Mouse (Mus musculus): ENCODE results near the gene Epha4. TPM values are rescaled to one million over a fixed set of nuclear protein-coding genes. Genes with fewer than 3 reads are reported as not detected.
A peak's percentile ranks its signal among the peaks of the same experiment; 100 is the strongest.

Epha4 gene
- total and polyA plus RNA-seq, 2 experiments from 2014 or later, result 26.6 to 66.6 TPM

DNA sequence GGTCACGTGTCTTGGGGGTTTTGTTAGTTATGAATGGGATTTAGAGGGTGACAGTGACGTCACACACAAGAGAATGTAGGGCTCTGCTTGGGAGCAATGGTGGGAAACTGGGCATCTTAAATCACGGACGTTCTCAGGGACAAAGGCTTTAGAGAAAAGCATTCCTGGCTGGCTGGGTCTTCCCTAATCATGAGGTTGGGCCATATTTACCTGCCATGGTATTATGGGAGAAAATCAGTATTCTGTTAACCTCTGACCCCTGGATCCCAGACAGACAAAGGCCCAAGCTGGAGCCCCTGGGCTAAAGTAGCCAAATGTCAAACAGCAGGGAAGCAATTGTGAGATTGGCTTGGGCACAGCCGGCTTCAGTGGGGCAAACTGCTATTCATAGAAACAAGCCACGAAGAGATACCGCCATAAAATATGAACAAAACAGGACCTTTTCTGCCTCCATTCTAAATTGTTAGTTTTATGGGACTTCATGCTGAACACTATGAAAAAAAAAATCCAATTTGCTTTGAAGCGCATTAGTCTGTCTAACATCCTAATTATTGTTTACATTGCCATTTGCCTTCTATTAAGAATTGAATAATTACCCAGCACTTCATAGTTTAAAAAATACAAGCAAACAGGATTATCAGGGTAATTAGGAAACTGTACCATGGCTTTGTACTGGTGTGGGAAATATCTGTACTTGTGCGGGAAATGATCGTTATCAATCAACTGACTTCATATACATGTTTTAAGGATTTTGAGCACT is 19.7 kb downstream of the Epha4 start:
- Histone ChIP-seq H3K36me3 (ENCODE audit: insufficient read depth, low read length) (no peaks in the 10 kb centered on the region), H3K4me1 (ENCODE audit: insufficient read depth, low read length) (peaks cover 5% of the 10 kb centered on the region; the same call in 1 of the 2 replicates), H3K9me3 (ENCODE audit: low read length) (no peaks in the 10 kb centered on the region), H3K27me3 (ENCODE audit: insufficient read depth, low read length) (no peaks in the 10 kb centered on the region), H3K9ac (replicated peaks; ENCODE audit: low read length, poor library complexity, severe bottlenecking) (no peak overlapping the region), H3K4me3 (ENCODE audit: low read depth, low read length) (no peak overlapping the region), H3K4me2 (ENCODE audit: low read depth, low read length, poor library complexity, severe bottlenecking) (no peak overlapping the region), H3K27ac (ENCODE audit: low read depth, low read length) (no peak overlapping the region)
- no peak for ATAC-seq (ENCODE audit: low FRiP score)
- DNase-seq (ENCODE audit: low spot score), result no peak
- TF ChIP-seq CTCF (IDR thresholded peaks at IDR 0.05), result no peak
- 33% methylated on average over 10 of the region's 10 CpGs for WGBS

DNA sequence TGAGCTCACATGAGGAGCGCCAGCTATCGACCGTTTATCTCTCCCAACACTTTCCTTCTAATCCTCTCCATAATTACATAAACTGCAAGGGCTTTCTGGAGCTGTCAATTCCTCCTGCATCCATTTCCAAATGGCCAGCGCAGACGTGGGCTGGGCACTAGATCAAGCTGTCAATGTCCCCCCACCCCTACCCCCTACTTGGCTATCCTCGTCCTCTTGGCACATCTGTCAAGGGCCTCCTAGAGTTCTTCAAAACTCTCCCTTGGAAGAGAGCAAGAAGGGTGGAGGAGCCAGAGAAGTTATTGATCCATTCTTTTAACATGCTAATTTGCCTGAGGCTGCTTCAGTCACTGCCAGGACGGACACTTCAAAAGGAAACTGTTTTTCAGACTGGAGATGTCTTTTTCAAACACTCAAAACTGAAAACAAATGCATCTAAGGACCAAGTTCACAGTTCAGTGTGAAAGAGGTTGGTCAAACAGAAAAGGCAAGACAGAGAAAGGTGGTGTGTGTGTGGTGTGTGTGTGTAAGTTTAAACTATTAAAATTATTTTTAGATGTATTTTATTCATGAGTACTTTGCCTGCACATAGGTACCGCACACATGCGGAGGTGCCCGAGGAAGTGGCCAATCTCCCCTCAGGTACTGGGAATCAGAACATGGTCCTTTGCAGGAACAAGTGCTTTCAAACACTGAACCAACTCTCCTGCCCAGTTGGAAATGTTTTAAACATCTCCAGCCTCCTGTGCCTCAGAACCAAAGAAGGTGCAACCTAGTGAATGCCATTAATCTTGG is 20.9 kb downstream of the Epha4 start:
- Histone ChIP-seq H3K9me3 (ENCODE audit: low read length) (no peaks in the 10 kb centered on the region), H3K4me3 (ENCODE audit: low read depth, low read length) (no peak overlapping the region), H3K9ac (replicated peaks; ENCODE audit: low read length, poor library complexity, severe bottlenecking) (no peak overlapping the region), H3K27me3 (ENCODE audit: insufficient read depth, low read length) (no peaks in the 10 kb centered on the region), H3K4me2 (ENCODE audit: low read depth, low read length, poor library complexity, severe bottlenecking) (peak overlapping the region; percentile 26), H3K27ac (ENCODE audit: low read depth, low read length) (no peak overlapping the region), H3K4me1 (ENCODE audit: insufficient read depth, low read length) (peaks cover 5% of the 10 kb centered on the region; the same call in 1 of the 2 replicates), H3K36me3 (ENCODE audit: insufficient read depth, low read length) (no peaks in the 10 kb centered on the region)
- DNase-seq (ENCODE audit: low spot score), result peak; percentile 37
- TF ChIP-seq CTCF (IDR thresholded peaks at IDR 0.05), result 0 out of 2 replicates have a peak, but pooled peaks have one; percentile 3
- ATAC-seq (ENCODE audit: low FRiP score), result no peak
- 25% methylated on average over 10 of the region's 10 CpGs for WGBS

DNA sequence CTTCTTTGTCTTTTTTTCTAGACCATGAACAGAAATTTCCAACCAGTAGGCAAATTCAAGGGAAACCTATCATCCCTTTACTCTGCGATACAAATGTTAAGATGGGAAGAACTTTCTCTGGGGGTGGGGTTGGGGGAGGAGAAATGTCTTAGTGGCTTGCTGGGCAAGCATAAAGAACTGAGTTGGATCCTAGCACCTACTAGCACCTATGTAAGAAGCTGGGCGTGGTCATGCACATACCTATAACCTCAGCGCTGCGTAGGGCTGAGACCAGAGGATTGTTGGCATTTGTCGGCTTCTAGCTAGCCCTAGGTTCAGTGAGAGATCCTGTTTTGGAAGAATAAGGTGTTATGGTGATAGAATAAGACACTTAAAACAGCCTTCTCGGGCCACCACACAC is 24.7 kb downstream of the Epha4 start:
- TF ChIP-seq CTCF (IDR thresholded peaks at IDR 0.05), result no peak
- 95% methylated on average over 6 of the region's 6 CpGs for WGBS
- H3K36me3 ChIP-seq (ENCODE audit: insufficient read depth, low read length), result no peaks in the 10 kb centered on the region

DNA sequence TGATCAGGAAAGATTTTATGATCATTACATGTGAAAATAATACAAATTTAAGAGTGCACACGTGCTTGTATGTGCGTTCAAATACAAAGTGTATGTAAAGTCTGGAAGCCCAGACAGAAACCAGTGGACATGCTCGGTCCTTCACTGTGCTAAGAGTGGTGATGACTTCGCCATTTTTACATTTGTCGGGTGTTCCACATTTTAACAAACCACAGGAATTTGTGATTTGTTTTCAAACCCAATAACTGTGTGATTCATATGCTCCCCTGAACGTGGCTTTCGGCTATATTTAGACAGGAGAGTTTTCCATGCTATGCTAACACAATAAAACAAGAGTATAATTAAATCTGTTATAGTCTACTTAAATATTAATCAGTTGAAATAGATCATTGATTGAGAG is 25.5 kb downstream of the Epha4 start:
- Histone ChIP-seq H3K27ac (ENCODE audit: low read depth, low read length) (no peak overlapping the region), H3K4me3 (ENCODE audit: low read depth, low read length) (no peak overlapping the region), H3K9ac (replicated peaks; ENCODE audit: low read length, poor library complexity, severe bottlenecking) (no peak overlapping the region), H3K36me3 (ENCODE audit: insufficient read depth, low read length) (no peaks in the 10 kb centered on the region), H3K4me2 (ENCODE audit: low read depth, low read length, poor library complexity, severe bottlenecking) (no peak overlapping the region), H3K27me3 (ENCODE audit: insufficient read depth, low read length) (no peaks in the 10 kb centered on the region), H3K9me3 (ENCODE audit: low read length) (no peaks in the 10 kb centered on the region), H3K4me1 (ENCODE audit: insufficient read depth, low read length) (no peaks in the 10 kb centered on the region; the same call in 1 of the 2 replicates)
- 90% methylated on average over 7 of the region's 7 CpGs for WGBS
- TF ChIP-seq CTCF (IDR thresholded peaks at IDR 0.05), result no peak
- no peak for ATAC-seq (ENCODE audit: low FRiP score)
- DNase-seq (ENCODE audit: low spot score), result no peak

More for the DNA sequence above, 24.7 kb downstream of the Epha4 start:
- H3K4me3 ChIP-seq (ENCODE audit: low read depth, low read length), result no peak overlapping the region
- no peaks in the 10 kb centered on the region; the same call in 1 of the 2 replicates for H3K4me1 ChIP-seq (ENCODE audit: insufficient read depth, low read length)
- no peak for DNase-seq (ENCODE audit: low spot score)
- no peaks in the 10 kb centered on the region for H3K27me3 ChIP-seq (ENCODE audit: insufficient read depth, low read length)
- no peaks in the 10 kb centered on the region for H3K9me3 ChIP-seq (ENCODE audit: low read length)
- ATAC-seq (ENCODE audit: low FRiP score), result no peak
- no peak overlapping the region for H3K9ac ChIP-seq (replicated peaks; ENCODE audit: low read length, poor library complexity, severe bottlenecking)
- H3K27ac ChIP-seq (ENCODE audit: low read depth, low read length), result no peak overlapping the region
- H3K4me2 ChIP-seq (ENCODE audit: low read depth, low read length, poor library complexity, severe bottlenecking), result no peak overlapping the region

DNA sequence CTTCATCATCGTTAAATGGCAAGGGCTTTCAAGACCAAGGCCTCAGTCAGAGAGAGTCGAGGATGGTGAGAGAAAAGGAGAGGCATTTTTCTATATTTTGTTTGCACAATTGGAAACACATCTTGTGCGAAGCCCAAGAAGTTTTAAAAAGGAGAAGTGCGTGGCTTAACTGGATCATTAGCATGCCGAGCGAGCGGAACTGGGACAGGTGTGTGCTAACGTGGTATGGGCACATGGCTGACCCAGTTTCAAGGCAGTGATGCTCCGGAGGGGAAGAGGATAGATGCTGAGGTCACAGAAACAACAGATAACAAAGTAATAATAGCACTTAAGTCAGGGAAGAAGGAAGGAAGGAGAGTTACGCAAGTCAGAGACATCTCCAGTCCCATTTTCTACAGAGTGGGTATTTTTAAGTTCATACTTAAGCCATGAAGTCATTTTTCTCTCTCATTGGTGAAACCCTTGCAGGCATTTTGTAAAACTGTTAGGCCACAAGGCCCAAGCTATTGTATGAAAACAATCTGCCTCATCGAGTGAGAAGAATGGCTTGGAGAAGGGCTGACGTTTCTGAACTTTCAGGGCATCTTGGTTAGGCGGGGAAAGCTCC is 26.9 kb downstream of the Epha4 start:
- no peaks in the 10 kb centered on the region for H3K36me3 ChIP-seq (ENCODE audit: insufficient read depth, low read length)
- no peaks in the 10 kb centered on the region for H3K27me3 ChIP-seq (ENCODE audit: insufficient read depth, low read length)
- no peak overlapping the region for H3K4me2 ChIP-seq (ENCODE audit: low read depth, low read length, poor library complexity, severe bottlenecking)
- ATAC-seq (ENCODE audit: low FRiP score) (no peak), DNase-seq (ENCODE audit: low spot score) (no peak)
- no peak overlapping the region for H3K9ac ChIP-seq (replicated peaks; ENCODE audit: low read length, poor library complexity, severe bottlenecking)
- H3K4me3 ChIP-seq (ENCODE audit: low read depth, low read length), result no peak overlapping the region
- TF ChIP-seq CTCF (IDR thresholded peaks at IDR 0.05), result no peak
- no peaks in the 10 kb centered on the region for H3K9me3 ChIP-seq (ENCODE audit: low read length)
- WGBS, result 77% methylated on average over 13 of the region's 13 CpGs
- no peaks in the 10 kb centered on the region; the same call in 1 of the 2 replicates for H3K4me1 ChIP-seq (ENCODE audit: insufficient read depth, low read length)
- no peak overlapping the region for H3K27ac ChIP-seq (ENCODE audit: low read depth, low read length)

Data from midbrain, postnatal 0 days (tissue).